Mouse (Mus musculus) ES-Bruce4 (cell line): ENCODE results near the gene Nop9.

ENCODE experiments used
- CTCF ChIP-seq: IDR thresholded peaks from one replicate; pipeline ENCODE4 v1.8.1; 2011; ENCODE audit warnings: low read depth, low read length
- EP300 ChIP-seq: IDR thresholded peaks from 2 replicates; pipeline ENCODE4 v1.6.1; 2011; ENCODE audit warnings: low read depth, low read length; ENCODE audit not compliant: insufficient read depth
- POLR2A ChIP-seq: IDR thresholded peaks from one replicate; pipeline ENCODE4 v1.8.1; 2011; ENCODE audit warnings: low read length; ENCODE audit not compliant: insufficient read depth

GRCm38 (mm10) chr14:55709509-55709908 is 36.0 kb upstream of the Nop9 start:
- no peak for TF ChIP-seq POLR2A
- peak; percentile 70 for TF ChIP-seq EP300
- TF ChIP-seq CTCF, result no peak
